Mouse (Mus musculus): ENCODE results near the gene Slc35c1.

Slc35c1 gene

GRCm38 (mm10) chr2:92437366-92437765 is 23.0 kb downstream of the Slc35c1 start:
- in situ Hi-C loops (cut with MboI; ENCODE audit: low sequenced_read_pairs), result no loop called here

- in situ Hi-C loops (cut with MboI; ENCODE audit: low sequenced_read_pairs), result no loop called here
Observed at GRCm38 (mm10) chr2:92435023-92435422, 25.3 kb downstream of the Slc35c1 start.

- in situ Hi-C loops (cut with MboI; ENCODE audit: low sequenced_read_pairs), result no loop called here
Observed at GRCm38 (mm10) chr2:92434375-92434745, 26.0 kb downstream of the Slc35c1 start.

- in situ Hi-C loops (cut with MboI; ENCODE audit: low sequenced_read_pairs), result no loop called here
Observed at GRCm38 (mm10) chr2:92433578-92434374, 26.6 kb downstream of the Slc35c1 start, which contains the start of gene Cry2. TSS of gene Cry2 (minus strand) at chr2:92434043.

GRCm38 (mm10) chr2:92432299-92433295 is 27.7 kb downstream of the Slc35c1 start:
- in situ Hi-C loops (cut with MboI; ENCODE audit: low sequenced_read_pairs), result no loop called here

- in situ Hi-C loops (cut with MboI; ENCODE audit: low sequenced_read_pairs), result no loop called here
Observed at GRCm38 (mm10) chr2:92431611-92432179, 28.6 kb downstream of the Slc35c1 start.

- in situ Hi-C loops (cut with MboI; ENCODE audit: low sequenced_read_pairs), result no loop called here
Observed at GRCm38 (mm10) chr2:92430723-92431541, 29.4 kb downstream of the Slc35c1 start.

- in situ Hi-C loops (cut with MboI; ENCODE audit: low sequenced_read_pairs), result no loop called here
Observed at GRCm38 (mm10) chr2:92430089-92430488, 30.2 kb downstream of the Slc35c1 start.

- in situ Hi-C loops (cut with MboI; ENCODE audit: low sequenced_read_pairs), result no loop called here
Observed at GRCm38 (mm10) chr2:92427882-92428281, 32.5 kb downstream of the Slc35c1 start.

- in situ Hi-C loops (cut with MboI; ENCODE audit: low sequenced_read_pairs), result no loop called here
Observed at GRCm38 (mm10) chr2:92426426-92426825, 33.9 kb downstream of the Slc35c1 start.

GRCm38 (mm10) chr2:92425366-92425765 is 35.0 kb downstream of the Slc35c1 start:
- in situ Hi-C loops (cut with MboI; ENCODE audit: low sequenced_read_pairs), result no loop called here

GRCm38 (mm10) chr2:92424462-92425308 is 35.7 kb downstream of the Slc35c1 start:
- in situ Hi-C loops (cut with MboI; ENCODE audit: low sequenced_read_pairs), result no loop called here

- in situ Hi-C loops (cut with MboI; ENCODE audit: low sequenced_read_pairs), result no loop called here
Observed at GRCm38 (mm10) chr2:92423702-92424461, 36.5 kb downstream of the Slc35c1 start.

- in situ Hi-C loops (cut with MboI; ENCODE audit: low sequenced_read_pairs), result no loop called here
Observed at GRCm38 (mm10) chr2:92423156-92423555, 37.2 kb downstream of the Slc35c1 start.

- in situ Hi-C loops (cut with MboI; ENCODE audit: low sequenced_read_pairs), result no loop called here
Observed at GRCm38 (mm10) chr2:92422388-92423135, 37.8 kb downstream of the Slc35c1 start.

- in situ Hi-C loops (cut with MboI; ENCODE audit: low sequenced_read_pairs), result no loop called here
Observed at GRCm38 (mm10) chr2:92421723-92422387, 38.5 kb downstream of the Slc35c1 start.

GRCm38 (mm10) chr2:92411705-92412104 is 48.6 kb downstream of the Slc35c1 start:
- in situ Hi-C loops (cut with MboI; ENCODE audit: low sequenced_read_pairs), result no loop called here

Data from CH12F3 (cell line).